Mouse (Mus musculus): Measurements from ENCODE around the gene Arih2.

Arih2 gene

GRCm38 (mm10) chr9:108559169-108559568 is 90.0 kb downstream of the Arih2 start:
- no peak for DNase-seq
